Mouse (Mus musculus) MN1 (cell line): ENCODE results near the gene Tmem229b.
A peak's percentile ranks its signal among the peaks of the same experiment; 100 is the strongest.
"Not testable (repeated sequence)": the region's sequence is repeated elsewhere in the genome, so short reads cannot be mapped to it uniquely, and the experiment has no call there.

ENCODE experiments used
- DNase-seq: peaks from one replicate; pipeline ENCODE4 v3.0.0-alpha.2; 2016; ENCODE audit warnings: low spot score

The Tmem229b gene

DNA sequence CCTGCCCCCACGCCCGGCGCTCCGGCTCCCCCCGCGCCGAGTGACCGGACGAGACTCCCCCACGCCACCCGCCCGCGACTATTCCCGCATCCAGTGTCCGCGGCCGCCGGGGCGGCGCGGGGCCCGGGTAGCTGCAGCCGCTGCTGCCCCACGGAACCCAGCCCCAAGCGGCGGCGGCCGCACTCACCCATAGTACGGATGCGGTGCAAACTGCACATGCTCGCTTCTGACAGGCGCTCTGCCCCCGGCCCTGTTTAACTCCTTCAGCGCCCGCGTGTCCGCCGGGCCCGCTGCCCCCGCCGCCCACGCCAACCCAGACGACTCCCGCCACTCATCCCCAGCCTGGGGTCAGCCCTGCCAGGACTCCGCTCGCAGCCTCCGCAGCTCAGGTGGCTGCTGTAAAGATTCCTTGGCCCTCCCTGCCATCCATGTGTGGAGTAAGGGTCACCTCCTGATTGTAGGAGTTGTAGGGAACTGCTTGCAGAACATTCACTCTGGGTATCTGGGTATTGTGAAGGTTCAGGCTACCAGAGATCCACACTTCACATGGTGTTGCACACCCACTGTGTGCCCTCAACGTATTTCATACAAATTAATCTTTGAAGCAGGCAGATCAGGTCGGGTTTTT, at the start of gene Tmem229b:
TSS of gene Tmem229b (minus strand) at position 502 of the 628 bp plus-strand sequence.
- DNase-seq = peak; percentile 72

GRCm38 (mm10) chr12:79055276-79055675, 47.8 kb upstream of the Tmem229b start:
- DNase-seq = peak; percentile 72

DNA sequence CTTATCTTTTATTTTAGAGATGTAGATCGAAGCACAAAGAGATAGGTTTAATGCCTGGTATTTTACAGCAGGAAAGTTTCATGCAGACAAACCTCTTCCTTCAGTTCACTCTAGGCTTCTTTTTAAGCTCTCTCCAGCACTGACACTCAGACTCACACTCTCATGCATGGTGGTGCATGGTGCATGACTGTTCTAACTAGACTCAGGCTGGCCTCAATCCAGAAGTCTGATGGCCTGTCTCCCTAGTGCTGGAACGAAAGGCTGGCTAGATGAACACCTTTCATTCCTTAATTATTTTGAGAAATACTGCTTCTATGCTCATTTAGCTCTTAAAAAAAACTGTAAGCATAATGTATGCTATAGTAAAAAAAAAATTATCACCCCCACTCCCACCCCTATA, 44.6 kb upstream of the Tmem229b start:
- no peak for DNase-seq

DNA sequence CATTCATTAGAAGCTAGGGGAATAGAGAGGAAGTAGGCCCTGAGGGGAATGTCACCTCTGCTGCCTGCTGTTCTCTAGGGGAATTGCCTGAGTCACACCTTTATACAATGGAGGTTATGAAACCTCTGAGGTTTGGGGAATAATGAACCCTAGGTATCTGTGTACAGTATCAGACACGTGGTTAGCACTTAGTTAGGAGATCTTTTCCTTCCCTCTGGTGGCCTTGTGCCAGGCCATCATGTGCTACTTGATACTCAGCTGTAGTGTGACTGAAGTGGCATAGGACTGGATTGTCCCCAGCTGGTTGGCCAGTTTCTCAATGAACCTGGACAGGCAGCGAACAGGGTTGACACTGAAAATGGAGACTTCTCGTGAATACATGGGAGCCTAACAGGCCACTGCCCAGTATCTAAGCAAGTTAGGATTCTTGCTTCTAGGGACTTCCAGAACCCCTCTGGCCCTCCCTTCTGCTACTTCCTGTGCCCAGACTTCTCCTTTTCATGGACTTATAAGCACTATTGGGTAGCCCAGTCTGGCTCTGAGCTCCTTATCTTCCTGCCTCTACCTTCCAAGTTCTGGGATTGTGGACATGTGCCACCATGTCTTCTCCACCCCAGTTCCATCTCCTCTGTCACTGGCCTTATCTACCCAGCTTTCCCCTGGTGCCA, 43.3 kb upstream of the Tmem229b start:
- DNase-seq = no peak

DNA sequence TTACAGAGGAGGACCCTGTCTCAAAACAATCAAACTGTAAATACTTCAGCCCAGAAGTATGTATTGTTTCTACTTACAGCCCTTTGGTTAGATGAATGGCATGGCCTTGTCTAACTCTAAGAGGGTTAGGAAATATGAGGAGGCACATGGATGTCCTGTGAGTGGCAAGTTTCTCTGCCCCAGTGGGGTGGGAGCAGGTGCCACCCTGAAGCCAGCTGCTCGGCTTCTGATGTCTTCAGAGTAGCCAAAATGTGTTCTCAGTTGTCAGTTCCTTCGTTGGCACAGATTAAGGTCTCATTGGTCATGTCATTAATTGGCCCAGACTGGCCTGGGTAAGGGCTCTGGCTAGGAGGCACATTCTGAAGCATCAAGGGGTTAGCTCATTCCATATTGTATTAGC, 42.4 kb upstream of the Tmem229b start:
- DNase-seq = no peak

GRCm38 (mm10) chr12:79048898-79049297, 41.5 kb upstream of the Tmem229b start:
- no peak for DNase-seq

- DNase-seq = no peak
Observed at GRCm38 (mm10) chr12:79047203-79047602, 39.8 kb upstream of the Tmem229b start.

DNA sequence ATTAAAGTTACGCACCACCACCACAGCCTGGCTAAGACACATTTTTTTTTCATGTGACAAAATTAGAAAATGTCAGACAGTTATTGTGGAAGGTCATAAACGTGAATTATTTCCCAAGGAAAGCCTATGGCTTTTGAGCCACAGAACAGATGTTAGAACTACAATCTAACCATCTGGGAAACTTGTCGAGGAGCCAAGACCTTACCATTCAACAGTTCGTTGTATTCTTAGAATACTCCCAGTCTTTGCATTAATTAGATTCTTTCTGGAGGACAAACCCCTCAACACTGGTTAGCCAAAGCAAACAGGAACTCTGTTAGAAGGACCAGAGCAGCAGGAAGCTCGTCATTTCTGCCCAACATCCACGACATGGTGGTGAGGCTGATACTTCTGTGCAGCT, 38.7 kb upstream of the Tmem229b start:
- peak; percentile 49 for DNase-seq

- DNase-seq = no peak
Observed at GRCm38 (mm10) chr12:79044668-79045067, 37.2 kb upstream of the Tmem229b start.

- no peak for DNase-seq
Observed at GRCm38 (mm10) chr12:79041436-79041835, 34.0 kb upstream of the Tmem229b start.

DNA sequence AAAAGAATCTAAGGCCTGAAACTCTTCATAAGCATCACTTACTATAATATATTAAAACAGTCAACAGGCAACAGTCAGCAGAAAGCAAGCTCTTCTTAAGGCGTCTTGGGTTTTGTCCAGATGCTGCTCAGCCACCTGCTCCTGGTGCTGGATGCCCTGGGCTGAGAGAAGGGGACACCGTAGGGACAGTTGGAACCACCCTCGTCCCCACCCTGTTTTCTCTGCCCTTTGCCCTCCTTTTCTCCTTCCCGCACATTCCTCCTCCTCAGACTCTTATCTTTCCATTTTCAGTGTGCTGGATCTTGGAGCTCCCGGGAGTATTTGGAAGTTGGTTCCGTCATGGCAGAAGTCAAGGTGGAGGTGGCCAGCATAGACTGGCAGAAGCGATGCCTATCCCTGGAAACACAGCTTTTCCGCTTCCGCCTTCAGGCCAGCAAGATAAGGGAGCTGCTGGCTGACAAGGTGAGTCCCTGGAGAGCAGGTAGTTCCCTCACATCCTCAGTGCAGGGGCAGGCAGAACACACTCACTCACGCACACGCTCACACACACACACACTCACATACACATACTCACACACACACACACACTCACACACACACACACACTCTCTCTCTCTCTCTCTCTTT, 32.9 kb upstream of the Tmem229b start:
- no peak for DNase-seq

GRCm38 (mm10) chr12:79039708-79040107, 32.3 kb upstream of the Tmem229b start:
- DNase-seq = no peak

DNA sequence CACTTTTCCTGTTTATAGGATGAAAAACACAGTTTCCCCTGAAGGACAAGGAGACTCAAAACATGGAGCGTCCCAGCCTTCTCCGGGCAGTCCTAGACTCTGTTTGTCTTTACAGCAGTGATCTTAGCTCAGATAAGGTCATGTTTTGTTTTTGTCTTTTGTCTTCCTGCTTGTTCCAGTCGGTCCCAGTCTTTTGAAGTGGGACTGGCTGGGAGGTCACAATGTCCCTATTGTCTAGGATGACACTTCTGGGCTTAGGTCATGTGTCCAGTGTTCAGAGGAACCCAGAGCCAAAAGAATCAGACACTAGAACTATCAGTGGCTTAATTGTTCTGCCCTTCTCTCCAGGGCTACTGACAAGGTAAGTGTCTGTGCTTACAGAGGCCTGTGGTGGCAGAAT, 27.9 kb upstream of the Tmem229b start:
- no peak for DNase-seq

- DNase-seq = no peak
Observed at GRCm38 (mm10) chr12:79034331-79034730, 26.9 kb upstream of the Tmem229b start.

DNA sequence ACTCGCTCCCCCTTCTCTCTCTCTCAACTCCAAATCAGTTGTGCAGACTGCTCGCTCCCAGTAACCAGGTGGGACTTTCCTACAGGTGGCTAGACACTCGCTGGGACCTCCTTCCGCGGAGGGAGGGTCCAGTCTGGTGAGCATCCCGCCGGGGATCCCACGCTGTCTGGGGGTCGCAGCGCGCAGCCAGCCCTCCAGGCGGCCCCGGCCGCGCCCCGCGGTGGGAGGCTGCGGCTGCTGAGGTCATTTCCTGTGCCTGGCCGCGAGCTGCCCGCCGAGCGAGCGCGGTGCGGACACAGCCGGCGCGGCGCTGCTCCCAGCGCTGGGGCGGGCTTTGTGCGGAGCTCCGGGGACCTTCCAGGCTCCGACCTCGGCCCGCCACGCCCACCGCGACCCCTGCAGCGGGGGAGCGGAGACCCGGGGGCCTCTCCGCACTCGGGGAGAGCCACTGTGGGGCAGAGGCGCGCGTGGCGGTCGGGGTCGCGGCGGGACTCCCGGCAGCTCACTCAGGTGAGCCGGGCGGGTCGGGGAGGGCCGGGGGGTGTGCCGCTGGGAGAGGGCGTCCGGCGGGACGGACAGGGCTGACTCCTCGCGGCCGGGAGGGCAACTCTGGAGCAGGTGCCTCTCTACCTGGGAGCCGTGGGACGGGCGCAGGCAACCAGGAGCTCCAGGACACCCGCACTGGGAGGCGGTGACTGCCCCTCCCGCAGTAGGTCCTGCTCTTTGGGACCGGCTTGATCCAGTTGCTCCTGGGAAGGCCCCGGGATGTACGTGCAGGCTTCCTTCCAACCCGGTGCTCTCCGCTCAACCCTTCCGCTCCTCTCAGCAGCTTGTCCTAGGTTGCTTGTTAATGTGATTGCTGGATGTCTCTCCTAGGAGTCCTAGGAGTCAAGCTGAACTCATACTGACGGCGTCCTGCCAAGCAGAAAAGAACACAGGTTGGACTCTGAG, 21.8 kb upstream of the Tmem229b start, which contains the start of gene Plekhh1:
TSS of gene Plekhh1 (plus strand) at position 253 of the 951 bp plus-strand sequence.
- DNase-seq = peak; percentile 81

DNA sequence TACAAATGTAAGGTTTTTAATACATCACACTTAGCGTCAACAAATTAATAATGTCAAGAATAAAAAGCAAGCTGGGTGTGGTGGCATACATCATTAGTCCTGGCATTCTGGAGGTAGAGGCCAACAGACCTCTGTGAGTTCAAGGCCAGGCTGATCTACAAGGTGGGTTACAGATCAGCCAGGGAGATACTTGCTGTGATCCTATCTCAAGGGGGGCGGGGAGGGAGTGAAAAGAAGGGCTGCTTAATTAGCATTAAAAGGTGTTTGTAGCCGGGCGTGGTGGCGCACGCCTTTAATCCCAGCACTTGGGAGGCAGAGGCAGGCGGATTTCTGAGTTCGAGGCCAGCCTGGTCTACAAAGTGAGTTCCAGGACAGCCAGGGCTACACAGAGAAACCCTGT, 20.1 kb upstream of the Tmem229b start:
- DNase-seq = not testable (repeated sequence)

- DNase-seq = peak; percentile 75
Observed at GRCm38 (mm10) chr12:79022882-79023281, 15.5 kb upstream of the Tmem229b start.

DNA sequence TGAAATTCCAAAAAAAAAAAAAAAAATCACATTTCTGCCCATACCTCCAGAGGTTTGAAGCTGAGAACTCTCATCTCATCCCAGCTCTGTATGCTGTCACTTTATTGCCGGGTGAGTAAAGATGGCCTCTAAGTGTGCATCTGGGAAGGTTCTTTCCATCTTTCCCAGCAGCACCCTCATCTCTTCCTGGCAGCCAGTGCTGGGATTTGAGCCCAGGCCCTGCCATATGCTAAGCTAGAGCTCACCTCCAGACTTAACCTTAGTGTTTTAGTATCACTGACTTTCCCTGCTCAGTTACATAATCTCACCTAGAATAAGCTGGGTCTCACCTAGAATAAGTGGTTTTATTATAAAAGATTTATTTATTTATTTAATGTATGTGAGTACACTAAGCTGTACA, 14.5 kb upstream of the Tmem229b start:
- no peak for DNase-seq

- peak; percentile 51 for DNase-seq
Observed at GRCm38 (mm10) chr12:79017994-79018399, 10.6 kb upstream of the Tmem229b start.

GRCm38 (mm10) chr12:79016109-79016508, 8.7 kb upstream of the Tmem229b start:
- no peak for DNase-seq

DNA sequence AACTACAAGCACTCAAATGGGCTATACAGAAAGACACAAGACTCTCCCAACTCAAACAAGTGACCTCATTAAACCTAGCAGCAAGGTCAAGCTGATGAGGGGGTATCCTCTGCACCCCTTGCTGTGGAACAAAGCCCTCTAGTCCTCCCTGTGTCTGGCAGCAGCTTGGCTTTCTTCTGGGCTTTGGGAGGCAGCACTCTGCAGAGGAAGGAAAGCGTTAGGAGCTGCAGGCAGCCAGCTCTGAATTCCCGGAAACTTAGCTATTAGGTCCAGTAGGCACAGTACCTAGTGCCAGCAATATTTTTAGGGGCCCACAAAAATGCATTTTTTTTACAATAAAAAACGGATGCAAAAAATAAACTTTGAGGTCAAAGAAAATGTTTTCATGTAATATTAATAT, 3.1 kb upstream of the Tmem229b start:
- no peak for DNase-seq

DNA sequence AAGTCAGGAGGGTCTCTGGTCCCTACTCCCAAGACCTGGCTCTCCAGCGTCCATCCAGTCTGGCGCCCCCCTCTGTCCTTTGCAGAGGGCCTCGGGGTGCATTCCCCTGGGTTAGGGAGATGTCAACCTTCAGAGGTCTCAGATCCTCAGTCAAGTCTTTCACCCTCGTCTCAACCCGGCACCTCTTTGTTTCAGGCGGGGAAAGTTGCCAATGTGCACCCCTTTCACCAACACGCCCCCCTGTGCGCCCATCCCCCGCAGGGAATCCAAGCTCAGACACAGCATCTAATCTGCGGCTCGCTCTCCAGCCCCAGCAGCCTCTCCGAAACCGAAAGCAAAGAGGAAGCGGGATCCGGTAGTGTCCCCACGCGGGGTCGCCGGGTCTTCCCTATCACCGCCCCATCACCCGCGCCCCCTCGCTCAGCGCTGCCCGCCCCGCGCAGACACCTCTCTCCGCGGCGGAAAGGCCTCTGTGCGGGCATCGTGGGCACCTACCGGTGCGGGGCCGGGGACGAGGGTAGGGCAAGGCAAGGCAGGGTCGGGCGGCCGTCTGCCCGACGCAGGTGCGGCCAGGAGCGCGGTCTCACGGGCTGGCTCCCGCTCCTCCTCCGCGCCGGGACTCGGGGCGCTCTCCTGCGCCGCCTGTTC, 825 bp downstream of the Tmem229b start:
- peak; percentile 74 for DNase-seq
